Mouse (Mus musculus) kidney, embryonic 16.5 days (tissue): ENCODE results near the gene Gm20518. TPM values are rescaled to one million over a fixed set of nuclear protein-coding genes. Genes with fewer than 3 reads are reported as not detected.

Source experiments
- ATAC-seq: fragments of 200-750 bp; cut with Nextera tagmentation; 2 replicates; pipeline ENCODE4 v1.8.0; 2017; ENCODE audit warnings: moderate TSS enrichment; ENCODE audit not compliant: low FRiP score, low TSS enrichment
- H3K27ac ChIP-seq: fragments of 300-500 bp; sonication (generic); 2 replicates; pipeline ENCODE4 v1.5.1; 2014; ENCODE audit warnings: low read length
- H3K27me3 ChIP-seq: fragments of 300-500 bp; sonication (generic); 2 replicates; pipeline ENCODE4 v1.6.1; 2014; ENCODE audit warnings: low read length, control low read depth, mixed read lengths; ENCODE audit not compliant: insufficient read depth
- H3K36me3 ChIP-seq: fragments of 300-500 bp; sonication (generic); 2 replicates; pipeline ENCODE4 v1.6.1; 2014; ENCODE audit warnings: low read length, control low read depth, mixed read lengths; ENCODE audit not compliant: insufficient read depth
- H3K4me1 ChIP-seq: fragments of 300-500 bp; sonication (generic); 2 replicates; pipeline ENCODE4 v1.6.1; 2014; ENCODE audit warnings: low read length, control low read depth, mixed read lengths; ENCODE audit not compliant: insufficient read depth
- H3K4me2 ChIP-seq: fragments of 300-500 bp; sonication (generic); replicated peaks from 2 replicates; pipeline ENCODE4 v1.6.1; 2014; ENCODE audit warnings: low read depth, low read length
- H3K4me3 ChIP-seq: fragments of 300-500 bp; sonication (generic); 2 replicates; pipeline ENCODE4 v1.5.1; 2014; ENCODE audit warnings: mild to moderate bottlenecking, low read length
- H3K9ac ChIP-seq: fragments of 300-500 bp; sonication (generic); replicated peaks from 2 replicates; pipeline ENCODE4 v1.6.1; 2014; ENCODE audit warnings: low read length
- H3K9me3 ChIP-seq: fragments of 300-500 bp; sonication (generic); 2 replicates; pipeline ENCODE4 v1.6.1; 2016; ENCODE audit warnings: low read length, control low read depth
- WGBS: fragments of 180-500 bp; shearing (Covaris S2); extraction: QIAGEN DNeasy Blood & Tissue Kit; methylation state at CpG from one replicate; pipeline ENCODE4 v1.1.7; 2014; 5-methylcytosine and 5-hydroxymethylcytosine counted together
- polyA plus RNA-seq: library from polyadenylated mRNA; unstranded; fragments of >200 nt; fragmentation: Nextera tagmentation; extraction: Ambion mirVana; gene quantifications from 2 replicates; pipeline ENCODE4 v1.2.1, GENCODE M21; 2015

The Gm20518 gene
- polyA plus RNA-seq, 1 experiment from 2014 or later = 2.6 TPM

- Histone ChIP-seq H3K27ac (peak overlapping the region; percentile 95), H3K4me3 (peak overlapping the region; percentile 65), H3K4me1 (peaks cover 51% of the 10 kb centered on the region), H3K27me3 (peaks cover 48% of the 10 kb centered on the region), H3K36me3 (no peaks in the 10 kb centered on the region), H3K9ac (peak overlapping the region; percentile 89), H3K4me2 (peak overlapping the region; percentile 81), H3K9me3 (no peaks in the 10 kb centered on the region)
- ATAC-seq = peak; percentile 12; the same call in 1 of the 2 replicates
- WGBS = 1% methylated on average over 29 of the region's 29 CpGs
These were observed 93.6 kb downstream of the Gm20518 start for GRCm38 (mm10) chr16:17797812-17798311.

- Histone ChIP-seq H3K9ac (peak within 1 kb of the TSS; percentile 89), H3K27ac (peak within 1 kb of the TSS; percentile 95), H3K27me3 (peaks cover 41% of the 10 kb centered on the region), H3K4me1 (peaks cover 44% of the 10 kb centered on the region), H3K9me3 (no peaks in the 10 kb centered on the region), H3K36me3 (peaks cover 6% of the 10 kb centered on the region; the same call in 1 of the 2 replicates), H3K4me2 (peak within 1 kb of the TSS; percentile 81), H3K4me3 (peak within 1 kb of the TSS; percentile 65)
- peak; percentile 72 for ATAC-seq
- WGBS = under 1% methylated on average over 58 of the region's 81 CpGs
These were observed 94.3 kb downstream of the Gm20518 start, which contains the start of gene Scarf2 for GRCm38 (mm10) chr16:17796971-17797811. Scarf2 (plus strand) TSS chr16:17797282.

GRCm38 (mm10) chr16:17796519-17796918, 95.0 kb downstream of the Gm20518 start:
- H3K9ac ChIP-seq = peak overlapping the region; percentile 89

GRCm38 (mm10) chr16:17795643-17796042, 95.8 kb downstream of the Gm20518 start:
- Histone ChIP-seq H3K9ac (no peak overlapping the region), H3K4me2 (no peak overlapping the region), H3K36me3 (peaks cover 8% of the 10 kb centered on the region; the same call in 1 of the 2 replicates), H3K27ac (no peak overlapping the region), H3K9me3 (no peaks in the 10 kb centered on the region), H3K4me3 (no peak overlapping the region), H3K27me3 (peaks cover 28% of the 10 kb centered on the region), H3K4me1 (peaks cover 40% of the 10 kb centered on the region)
- 88% methylated on average over 5 of the region's 5 CpGs for WGBS
- no peak for ATAC-seq

More at GRCm38 (mm10) chr16:17796519-17796918, 95.0 kb downstream of the Gm20518 start:
- Histone ChIP-seq H3K4me3 (peak overlapping the region; percentile 65), H3K36me3 (peaks cover 8% of the 10 kb centered on the region; the same call in 1 of the 2 replicates), H3K9me3 (no peaks in the 10 kb centered on the region), H3K4me1 (peaks cover 40% of the 10 kb centered on the region), H3K4me2 (peak overlapping the region; percentile 81), H3K27ac (peak overlapping the region; percentile 87), H3K27me3 (peaks cover 34% of the 10 kb centered on the region)
- ATAC-seq = no peak

GRCm38 (mm10) chr16:17794047-17794446, 97.4 kb downstream of the Gm20518 start:
- Histone ChIP-seq H3K27ac (no peak overlapping the region), H3K36me3 (peaks cover 14% of the 10 kb centered on the region; the same call in 1 of the 2 replicates), H3K27me3 (peaks cover 15% of the 10 kb centered on the region), H3K9me3 (no peaks in the 10 kb centered on the region), H3K4me3 (no peak overlapping the region), H3K4me2 (no peak overlapping the region), H3K4me1 (peaks cover 29% of the 10 kb centered on the region), H3K9ac (no peak overlapping the region)
- no peak for ATAC-seq
- 94% methylated on average over 4 of the region's 4 CpGs for WGBS

- no peak for ATAC-seq
- no peaks in the 10 kb centered on the region for H3K9me3 ChIP-seq
- WGBS = 77% methylated on average over 3 of the region's 3 CpGs
- peaks cover 16% of the 10 kb centered on the region; the same call in 1 of the 2 replicates for H3K36me3 ChIP-seq
- no peak overlapping the region for H3K9ac ChIP-seq
- no peak overlapping the region for H3K4me3 ChIP-seq
- peaks cover 8% of the 10 kb centered on the region; the same call in 1 of the 2 replicates for H3K27me3 ChIP-seq
- H3K27ac ChIP-seq = no peak overlapping the region
- H3K4me1 ChIP-seq = peaks cover 16% of the 10 kb centered on the region
- H3K4me2 ChIP-seq = no peak overlapping the region
These were observed 98.7 kb downstream of the Gm20518 start for GRCm38 (mm10) chr16:17792728-17793127.

GRCm38 (mm10) chr16:17785337-17785736, 106.1 kb downstream of the Gm20518 start:
- Histone ChIP-seq H3K9ac (no peak overlapping the region), H3K4me3 (no peak overlapping the region)

More at GRCm38 (mm10) chr16:17785337-17785736, 106.1 kb downstream of the Gm20518 start:
- H3K9me3 ChIP-seq = no peaks in the 10 kb centered on the region
- peaks cover 30% of the 10 kb centered on the region for H3K36me3 ChIP-seq
- no peak for ATAC-seq
- H3K4me2 ChIP-seq = no peak overlapping the region
- H3K4me1 ChIP-seq = no peaks in the 10 kb centered on the region
- no peaks in the 10 kb centered on the region for H3K27me3 ChIP-seq
- 59% methylated on average over 3 of the region's 3 CpGs for WGBS
- no peak overlapping the region for H3K27ac ChIP-seq

Other genes with a start within 250 kb of the Gm20518 start
- 6.0 and 7.7 TPM in 2 replicates for gene Ccdc74a, start 245.2 kb downstream of the Gm20518 start, polyA plus RNA-seq
- gene Med15, start 158.8 kb downstream of the Gm20518 start, polyA plus RNA-seq = 44.1 and 56.1 TPM in 2 replicates
- gene Klhl22, start 132.1 kb downstream of the Gm20518 start, polyA plus RNA-seq = 69.8 and 72.0 TPM in 2 replicates
- 8.1 and 8.9 TPM in 2 replicates for gene Scarf2, start 94.4 kb downstream of the Gm20518 start, polyA plus RNA-seq
- gene B830017H08Rik, start 58.5 kb downstream of the Gm20518 start, polyA plus RNA-seq = 0.09 TPM in 1 of 2 replicates, not detected in the other
- 35.7 and 48.6 TPM in 2 replicates for gene Car15, start 53.3 kb downstream of the Gm20518 start, polyA plus RNA-seq
- 0.09 TPM in 1 of 2 replicates, not detected in the other for gene Tssk1, start 2.6 kb upstream of the Gm20518 start, polyA plus RNA-seq
- gene Dgcr2, start 6.9 kb upstream of the Gm20518 start, polyA plus RNA-seq = 103 and 107 TPM in 2 replicates
- not detected in 2 replicates for gene Tssk2, start 7.0 kb upstream of the Gm20518 start, polyA plus RNA-seq
- 40.7 and 44.8 TPM in 2 replicates for gene Ess2, start 19.7 kb upstream of the Gm20518 start, polyA plus RNA-seq
- gene Gsc2, start 23.4 kb upstream of the Gm20518 start, polyA plus RNA-seq = not detected in 2 replicates
- 102 and 107 TPM in 2 replicates for gene Slc25a1, start 36.5 kb upstream of the Gm20518 start, polyA plus RNA-seq
- not detected in 2 replicates for gene Vpreb2, start 88.8 kb upstream of the Gm20518 start, polyA plus RNA-seq
- gene Dgcr6, start 161.2 kb upstream of the Gm20518 start, polyA plus RNA-seq = 103 and 104 TPM in 2 replicates
- gene Prodh, start 198.5 kb upstream of the Gm20518 start, polyA plus RNA-seq = 22.3 and 23.0 TPM in 2 replicates
- 1.0 and 3.4 TPM in 2 replicates for gene Rtn4r, start 236.0 kb upstream of the Gm20518 start, polyA plus RNA-seq